Mouse (Mus musculus): ENCODE data around the gene Fam45a. TPM values are rescaled to one million over a fixed set of nuclear protein-coding genes. Genes with fewer than 3 reads are reported as not detected.
A peak's percentile ranks its signal among the peaks of the same experiment; 100 is the strongest.

The Fam45a gene
- polyA plus RNA-seq, 1 experiment, result 2.2 TPM

GRCm38 (mm10) chr19:60804903-60805302 lies 6.5 kb upstream of the Fam45a start:
- TF ChIP-seq GATA1 (IDR thresholded peaks at IDR 0.05; ENCODE audit: low read length), result no peak

DNA sequence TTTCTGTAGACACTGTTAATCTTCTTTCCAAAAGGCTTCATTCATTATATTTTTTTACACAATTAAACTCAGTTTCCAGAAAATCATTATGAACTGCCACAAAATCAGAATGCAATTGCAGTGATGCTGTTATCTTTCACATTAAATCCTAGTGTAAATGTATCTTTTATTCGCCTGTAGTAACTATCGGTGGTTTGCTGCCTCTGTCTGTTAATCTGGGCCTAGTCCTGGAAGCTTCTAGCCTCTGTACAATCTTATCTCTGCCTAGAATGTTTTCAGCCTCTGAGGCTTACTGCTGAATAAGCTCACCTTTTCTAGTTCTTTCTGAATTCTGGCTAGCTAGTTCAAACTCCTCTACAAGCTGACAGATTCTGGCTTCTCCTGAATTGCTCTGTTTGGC lies 1.5 kb upstream of the Fam45a start:
- no peak for TF ChIP-seq GATA1 (IDR thresholded peaks at IDR 0.05; ENCODE audit: low read length)

- TF ChIP-seq GATA1 (IDR thresholded peaks at IDR 0.05; ENCODE audit: low read length), result no peak
These were observed 628 bp downstream of the Fam45a start for GRCm38 (mm10) chr19:60812036-60812389.

GRCm38 (mm10) chr19:60813133-60813532 lies 1.7 kb downstream of the Fam45a start:
- TF ChIP-seq GATA1 (IDR thresholded peaks at IDR 0.05; ENCODE audit: low read length), result no peak

- no peak for TF ChIP-seq GATA1 (IDR thresholded peaks at IDR 0.05; ENCODE audit: low read length)
These were observed 7.3 kb downstream of the Fam45a start for GRCm38 (mm10) chr19:60818677-60819076.

DNA sequence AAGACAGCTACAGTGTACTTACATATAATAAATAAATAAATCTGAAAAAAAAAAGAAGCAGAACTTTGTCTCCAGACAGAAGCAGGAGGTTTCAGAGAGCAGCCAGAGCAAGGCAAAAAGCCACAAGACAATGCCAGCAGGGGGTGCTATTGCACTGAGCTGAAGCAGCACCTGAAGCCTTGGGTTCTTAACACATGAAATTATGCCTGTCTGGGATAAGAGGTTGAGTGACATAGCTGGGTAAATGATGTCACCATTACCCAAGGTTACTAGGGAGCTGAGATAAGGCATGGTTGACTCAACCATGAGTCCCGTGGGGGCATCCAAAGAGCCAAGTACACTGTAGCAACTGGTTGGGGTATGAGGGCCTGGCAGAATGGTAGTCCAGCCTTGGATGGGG lies 26.4 kb downstream of the Fam45a start:
- TF ChIP-seq GATA1 (IDR thresholded peaks at IDR 0.05; ENCODE audit: low read length), result no peak

DNA sequence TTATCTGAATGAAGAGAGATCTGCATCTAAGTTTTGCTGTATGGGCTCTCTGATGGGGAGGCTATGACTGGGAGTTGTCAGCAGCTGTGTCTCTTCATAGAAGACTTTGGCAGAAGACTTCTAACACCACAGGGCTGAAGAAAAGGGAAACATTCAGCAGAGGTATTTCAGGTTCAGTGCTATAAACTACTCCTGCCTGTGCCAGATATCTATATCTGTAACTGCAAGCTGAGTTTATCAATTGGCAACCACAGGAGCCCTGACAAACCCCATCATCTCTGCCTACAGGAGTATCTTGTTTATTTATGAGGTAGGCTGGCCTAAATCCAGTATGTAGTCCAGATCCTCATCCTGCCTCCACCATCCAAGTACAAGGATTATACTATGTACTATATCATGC lies 31.9 kb downstream of the Fam45a start:
- TF ChIP-seq GATA1 (IDR thresholded peaks at IDR 0.05; ENCODE audit: low read length), result peak; percentile 40

DNA sequence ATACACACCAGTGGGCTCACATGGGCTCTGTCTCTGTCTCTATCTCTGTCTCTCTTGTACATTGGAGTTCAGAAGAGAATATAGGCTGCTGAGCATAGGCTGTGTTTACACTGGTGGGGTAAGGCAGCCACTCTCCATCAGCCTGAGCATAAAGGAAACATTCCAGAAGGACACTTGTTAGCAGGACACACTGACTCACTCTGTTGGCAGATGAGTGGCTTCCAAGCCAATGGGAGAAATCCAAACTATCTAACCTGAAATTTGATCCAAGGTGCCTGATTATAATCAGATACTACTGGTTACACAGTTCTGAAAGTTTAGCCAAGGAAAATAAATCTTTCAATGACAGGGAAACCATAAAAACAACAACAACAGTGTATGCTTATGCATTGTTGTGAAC lies 34.3 kb downstream of the Fam45a start:
- TF ChIP-seq GATA1 (IDR thresholded peaks at IDR 0.05; ENCODE audit: low read length), result no peak

DNA sequence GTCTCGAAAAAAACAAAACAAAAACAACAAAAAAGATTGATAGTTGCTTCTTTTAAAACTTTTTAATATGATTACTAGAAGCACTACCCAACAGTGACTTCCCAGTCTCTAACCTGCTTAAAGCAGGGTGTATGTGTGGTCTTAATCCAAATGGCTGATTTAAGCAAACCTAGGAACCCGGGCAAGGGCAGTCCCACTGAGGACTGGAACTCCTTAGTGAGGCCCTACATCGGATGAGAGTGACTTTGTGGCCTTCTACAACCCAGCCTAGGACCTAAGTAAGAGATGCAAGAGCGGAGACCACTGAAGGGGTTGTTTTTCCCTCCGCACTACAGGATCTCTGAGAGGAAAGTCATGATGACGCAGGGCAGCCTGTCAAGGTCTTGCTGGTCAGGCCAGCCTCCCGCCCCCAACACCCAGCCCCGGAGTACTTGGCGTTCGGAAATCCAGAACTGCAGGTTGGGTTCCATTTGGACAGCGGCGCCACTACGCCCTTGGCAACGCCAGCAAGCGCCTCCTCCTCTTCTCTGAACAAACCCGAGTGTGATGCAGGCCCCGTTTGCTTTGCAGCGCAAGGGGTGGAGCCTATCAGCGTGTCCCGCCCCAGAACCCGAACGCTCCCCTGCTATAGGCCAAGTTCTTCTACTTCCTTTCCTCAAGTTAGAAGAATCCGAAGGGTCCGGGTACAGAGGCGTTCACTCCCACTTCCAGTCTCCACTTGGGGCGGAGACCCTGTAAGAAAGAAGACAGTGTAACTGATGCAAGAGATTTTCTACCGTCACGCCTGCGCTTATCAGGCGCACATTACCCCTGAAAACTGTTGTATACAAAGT lies 49.7 kb downstream of the Fam45a start, which contains the start of gene Sfxn4:
Sfxn4 (minus strand) TSS at position 612 of the 833 bp plus-strand sequence.
- TF ChIP-seq GATA1 (IDR thresholded peaks at IDR 0.05; ENCODE audit: low read length), result no peak

DNA sequence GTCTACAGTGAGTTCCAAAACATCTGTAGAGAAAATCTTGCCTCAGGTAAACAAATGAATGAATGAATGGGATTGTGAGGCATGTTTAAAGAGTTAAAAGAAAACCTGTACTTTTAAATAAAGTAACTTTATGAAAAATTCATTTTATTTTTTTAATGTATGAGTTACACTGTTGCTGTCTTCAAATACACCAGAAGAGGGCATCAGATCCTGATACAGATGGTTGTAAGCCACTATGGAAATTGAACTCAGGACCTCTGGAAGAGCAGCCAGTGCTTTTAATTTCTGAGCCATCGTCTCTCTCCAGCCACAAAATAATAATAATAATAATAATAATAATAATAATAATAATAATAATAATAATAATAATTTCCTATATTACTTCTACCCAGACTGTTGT lies 59.1 kb downstream of the Fam45a start:
- TF ChIP-seq GATA1 (IDR thresholded peaks at IDR 0.05; ENCODE audit: low read length), result no peak

DNA sequence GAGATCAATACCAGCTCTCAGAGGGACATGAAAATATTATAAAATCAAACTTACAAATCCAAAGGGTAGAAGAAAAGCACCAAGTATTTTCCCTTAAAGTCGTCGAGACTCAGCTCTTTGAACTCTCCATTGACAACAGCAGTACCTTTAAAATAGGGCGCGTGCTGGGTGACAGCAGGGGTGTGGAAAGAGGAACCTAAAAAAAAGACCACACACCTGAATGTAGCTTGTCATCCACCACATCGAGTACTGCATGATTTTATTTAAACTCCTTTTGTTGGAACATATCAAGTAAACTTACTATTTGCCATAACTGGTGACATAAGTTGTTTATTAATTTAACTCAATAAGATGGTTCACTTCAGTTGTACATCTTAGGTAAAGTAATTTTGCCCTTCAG lies 60.0 kb downstream of the Fam45a start:
- TF ChIP-seq GATA1 (IDR thresholded peaks at IDR 0.05; ENCODE audit: low read length), result no peak

DNA sequence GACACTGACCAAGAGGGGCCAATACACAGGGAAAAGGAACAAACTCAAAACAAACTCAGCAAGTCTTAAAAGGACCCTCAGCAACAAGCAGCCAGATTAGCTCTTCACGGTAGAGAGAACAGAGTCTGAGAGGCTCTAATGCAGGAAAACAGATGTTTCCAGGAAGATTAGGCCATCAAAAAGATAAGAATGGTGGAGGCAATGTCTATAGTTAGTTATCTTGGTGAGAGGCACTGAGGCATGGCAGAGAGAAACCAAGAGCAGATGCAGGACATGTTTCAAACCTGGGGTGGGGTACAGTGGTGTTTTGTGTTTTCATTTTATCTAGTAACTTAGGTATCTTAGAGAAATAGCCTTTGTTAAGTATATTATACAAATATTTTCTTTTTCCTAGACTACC lies 60.9 kb downstream of the Fam45a start:
- peak; percentile 97 for TF ChIP-seq GATA1 (IDR thresholded peaks at IDR 0.05; ENCODE audit: low read length)

DNA sequence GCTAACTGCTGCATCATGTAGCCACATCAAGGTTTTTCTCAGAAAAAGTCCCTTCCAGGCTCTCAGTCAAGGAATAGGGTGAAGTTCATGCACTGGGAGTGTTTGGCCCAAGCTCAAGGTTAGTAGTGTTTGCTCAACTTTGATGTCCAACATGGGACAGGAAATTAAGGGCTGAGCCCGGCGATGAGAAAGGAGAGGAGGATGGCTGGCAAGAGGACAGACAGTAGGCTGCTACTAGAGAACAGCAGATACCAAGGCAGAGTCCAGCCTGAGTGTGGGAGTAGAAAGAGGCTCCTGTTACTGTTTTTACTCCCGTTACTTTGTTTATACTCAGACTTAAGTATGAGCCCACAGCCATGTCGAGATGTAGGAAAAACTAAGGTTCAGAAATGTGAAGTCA lies 62.1 kb downstream of the Fam45a start:
- TF ChIP-seq GATA1 (IDR thresholded peaks at IDR 0.05; ENCODE audit: low read length), result no peak

DNA sequence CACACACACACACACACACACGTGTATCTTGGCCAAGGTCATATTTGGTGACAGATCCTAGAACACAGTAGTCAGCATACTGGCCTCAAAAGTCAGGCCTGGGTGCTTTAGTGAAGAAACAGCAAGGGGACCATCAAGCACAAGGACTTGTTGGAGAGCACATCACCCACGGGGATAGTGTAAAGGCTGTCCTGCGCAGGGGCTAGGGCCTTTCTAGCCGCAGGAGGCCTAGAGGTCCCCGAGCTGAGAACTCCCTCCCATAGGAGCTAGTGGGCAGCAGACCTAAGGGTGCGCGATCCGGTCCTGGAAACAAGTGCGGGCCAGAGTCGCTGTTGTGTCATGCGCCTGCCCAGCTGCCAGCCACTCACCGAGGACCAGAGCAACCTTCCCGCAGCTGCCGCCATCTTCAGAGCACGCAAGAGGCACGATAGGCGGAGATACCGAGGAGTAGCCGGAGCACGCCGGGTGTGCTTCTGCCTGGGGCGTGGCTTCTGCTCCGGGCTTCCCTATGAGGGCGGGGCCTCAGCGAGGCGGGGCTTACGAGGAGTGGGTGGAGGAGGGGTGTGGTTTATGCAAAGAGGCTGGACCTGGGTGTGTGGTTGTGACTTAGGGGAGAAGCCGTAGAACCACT lies 62.8 kb downstream of the Fam45a start, which contains the start of gene Prdx3:
Prdx3 (minus strand) TSS at position 493 of the 631 bp plus-strand sequence.
- no peak for TF ChIP-seq GATA1 (IDR thresholded peaks at IDR 0.05; ENCODE audit: low read length)

DNA sequence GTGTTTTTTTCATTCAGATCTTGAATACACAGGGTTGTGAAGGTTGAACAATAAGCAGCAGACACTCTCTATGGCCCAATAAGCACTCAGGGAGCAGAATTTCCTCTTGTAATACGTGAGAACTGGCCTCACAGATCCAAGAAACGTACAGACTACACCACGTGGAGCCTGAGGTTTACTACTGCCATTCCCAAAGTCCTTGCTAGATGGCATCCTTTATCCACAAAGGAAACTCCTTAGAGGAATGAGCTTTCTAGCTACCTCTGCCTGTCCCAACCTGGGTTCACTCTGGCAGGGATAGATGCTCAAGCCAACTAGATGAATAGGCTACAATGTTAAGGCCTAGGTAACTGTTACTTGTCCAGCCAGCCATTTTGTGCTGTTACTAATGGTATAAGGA lies 71.7 kb downstream of the Fam45a start:
- no peak for TF ChIP-seq GATA1 (IDR thresholded peaks at IDR 0.05; ENCODE audit: low read length)

Other genes starting within 250 kb of the Fam45a start
- 75.9 and 104 TPM in 2 replicates for gene Cacul1, start 230.6 kb upstream of the Fam45a start, polyA plus RNA-seq (2012)
- gene Nanos1, start 55.6 kb upstream of the Fam45a start, polyA plus RNA-seq (2012), result 5.3 and 7.5 TPM in 2 replicates
- gene Eif3a, start 20.9 kb upstream of the Fam45a start, polyA plus RNA-seq (2012), result 99.8 and 106 TPM in 2 replicates
- gene Sfxn4, start 49.9 kb downstream of the Fam45a start, polyA plus RNA-seq (2012), result not detected in 2 replicates
- gene Prdx3, start 63.0 kb downstream of the Fam45a start, polyA plus RNA-seq (2012), result 13.3 and 19.5 TPM in 2 replicates
- gene Grk5, start 78.2 kb downstream of the Fam45a start, polyA plus RNA-seq (2012), result 2.6 and 2.7 TPM in 2 replicates

Data from G1E-ER4 (cell line).